Mouse (Mus musculus) cortical plate, adult 2 months (tissue): ENCODE results near the gene Cfap36.

Experiments
- CTCF ChIP-seq: fragments of 200-500 bp; IDR thresholded peaks from 2 replicates; pipeline ENCODE4 v1.5.1; 2011; ENCODE audit warnings: mild to moderate bottlenecking, control low read depth, low read length; ENCODE audit not compliant: insufficient read depth; ENCODE audit errors: extremely low read depth
- POLR2A ChIP-seq: fragments of 200-500 bp; IDR thresholded peaks from 2 replicates; pipeline ENCODE4 v1.6.1; 2011; ENCODE audit warnings: mild to moderate bottlenecking, low read length, control low read depth; ENCODE audit not compliant: insufficient read depth; ENCODE audit errors: extremely low read depth

DNA sequence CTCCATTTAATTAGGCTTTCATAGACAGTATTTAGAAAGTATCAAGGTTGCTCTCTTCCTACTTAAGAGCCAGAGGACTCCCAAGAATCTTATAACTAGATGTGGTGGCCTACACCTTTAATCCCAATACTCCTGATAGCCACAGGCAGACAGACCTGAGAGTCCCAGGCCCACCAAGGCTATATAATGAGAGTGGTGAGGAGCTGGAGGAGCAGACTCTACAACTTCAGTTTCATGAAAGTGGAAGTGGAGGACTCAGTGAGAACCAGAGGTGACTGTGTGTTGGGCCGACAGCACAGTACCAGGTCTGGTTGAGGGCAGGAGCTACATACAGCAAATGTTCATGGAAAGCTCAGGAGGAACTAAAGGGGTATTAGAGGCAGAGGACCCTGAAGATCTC is 516 bp upstream of the Cfap36 start:
- TF ChIP-seq CTCF (no peak), POLR2A (no peak)
